Mouse (Mus musculus): ENCODE data around the gene Agpat4. TPM values are rescaled to one million over a fixed set of nuclear protein-coding genes. Genes with fewer than 3 reads are reported as not detected.
"Not testable (repeated sequence)": the region's sequence is repeated elsewhere in the genome, so short reads cannot be mapped to it uniquely, and the experiment has no call there.

Agpat4 gene
- total and polyA plus RNA-seq, 3 experiments = 13.1 to 85.2 (median 23.9) TPM

GRCm38 (mm10) chr17:12195137-12195536, 76.6 kb downstream of the Agpat4 start:
- DNase-seq = no peak

GRCm38 (mm10) chr17:12195604-12196003, 77.1 kb downstream of the Agpat4 start:
- DNase-seq = no peak

GRCm38 (mm10) chr17:12199933-12200332, 81.4 kb downstream of the Agpat4 start:
- DNase-seq = no peak

- DNase-seq = no peak
Observed at GRCm38 (mm10) chr17:12201086-12201485, 82.6 kb downstream of the Agpat4 start.

DNA sequence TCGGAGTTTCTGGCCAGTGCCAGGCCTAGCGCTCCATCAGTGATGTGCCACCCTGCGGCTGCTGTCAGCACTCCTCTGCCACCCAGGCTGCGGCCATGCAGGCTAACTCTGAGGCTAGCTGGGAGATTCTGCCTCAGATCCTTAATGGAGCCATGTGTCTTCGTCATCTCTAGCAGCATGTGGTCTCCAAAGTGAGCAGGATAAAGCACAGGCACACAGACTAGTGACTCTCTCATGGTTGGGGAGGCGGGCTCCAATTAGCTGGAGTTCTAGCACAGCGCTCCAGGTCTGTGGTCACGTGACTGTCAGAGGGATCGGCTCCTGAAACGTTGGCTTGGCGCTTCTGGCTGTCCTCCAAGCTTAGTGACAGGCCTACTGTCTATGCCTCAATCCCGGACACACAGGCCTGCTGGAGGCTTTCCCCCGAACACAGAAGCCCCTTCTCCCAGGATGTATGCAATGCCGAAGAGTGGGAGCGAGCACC, 85.0 kb downstream of the Agpat4 start:
- no peak for DNase-seq

DNA sequence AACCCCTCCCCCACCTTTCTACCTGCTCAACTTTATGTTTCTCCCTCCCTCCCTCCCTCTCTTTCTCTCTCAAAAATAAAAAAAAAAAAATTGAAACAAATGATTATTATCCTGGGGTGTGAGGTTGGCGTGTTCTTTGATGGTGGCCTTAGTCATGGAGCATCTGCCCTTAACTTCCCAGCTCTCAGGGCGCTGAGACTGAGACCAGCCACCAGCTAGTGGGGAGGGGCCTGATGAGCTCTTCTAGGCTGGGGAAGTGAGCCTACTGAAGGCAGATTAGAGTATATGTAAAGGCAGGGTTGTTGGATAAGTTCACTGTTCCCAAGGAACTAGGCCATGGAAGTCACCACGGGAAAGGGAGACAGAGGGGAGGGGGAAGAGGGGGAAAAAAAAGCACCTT, 85.7 kb downstream of the Agpat4 start:
- no peak for DNase-seq

DNA sequence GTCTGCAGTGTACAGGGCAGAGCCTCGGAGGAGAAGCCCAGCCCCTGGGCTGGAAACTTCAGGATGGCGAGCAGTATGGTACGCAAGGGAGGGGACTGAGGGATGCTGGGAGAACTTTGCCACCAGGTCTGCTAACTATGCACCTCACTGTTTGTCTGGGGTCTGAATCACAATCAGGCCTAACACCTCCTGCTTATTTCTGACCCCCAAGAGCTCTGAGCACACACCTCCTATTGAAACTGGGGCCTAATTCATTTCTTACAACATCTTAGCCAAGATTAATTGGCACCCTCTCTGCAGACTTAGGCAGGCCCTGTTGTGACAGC, 86.1 kb downstream of the Agpat4 start:
- DNase-seq = no peak

- peak; percentile 17 for DNase-seq
Observed at GRCm38 (mm10) chr17:12205015-12205693, 86.7 kb downstream of the Agpat4 start.

DNA sequence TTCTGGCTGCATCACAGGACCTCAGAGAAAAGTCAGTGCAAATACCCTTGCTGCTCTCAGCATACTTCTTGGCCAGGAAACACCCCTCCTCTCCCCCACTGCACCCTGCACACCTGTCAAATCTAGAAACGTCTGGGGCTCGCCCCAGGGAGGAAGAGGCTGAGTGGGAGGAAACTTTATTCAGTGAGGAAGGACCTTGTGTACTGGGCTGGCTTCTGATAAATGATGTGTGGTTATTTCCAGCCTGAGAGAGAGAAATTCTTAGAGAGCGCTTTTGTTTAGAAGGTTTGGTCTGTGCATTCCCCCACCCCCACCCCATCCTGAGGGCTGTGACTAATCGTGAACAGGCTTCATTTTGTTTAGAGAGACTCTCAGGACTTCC, 87.2 kb downstream of the Agpat4 start:
- DNase-seq = no peak

DNA sequence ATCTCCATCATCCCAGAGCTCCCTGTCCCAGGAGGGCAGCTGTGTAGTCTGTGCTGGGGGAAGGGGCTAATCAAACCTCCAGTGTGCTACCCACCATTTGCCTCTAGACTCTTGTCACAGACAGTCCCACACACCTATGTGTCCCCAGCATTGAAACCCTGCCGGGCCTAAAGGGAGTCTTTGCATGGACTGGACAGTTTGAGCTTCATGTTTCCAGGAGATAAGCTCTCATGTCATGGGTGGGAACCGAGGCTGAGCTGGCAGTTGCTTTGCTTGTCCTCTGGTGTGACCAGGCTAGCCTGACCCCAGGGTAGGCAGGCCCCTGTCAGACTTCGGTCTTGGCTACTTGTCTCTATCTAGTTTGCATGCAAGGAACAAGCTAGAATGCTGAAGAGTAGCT, 87.7 kb downstream of the Agpat4 start:
- no peak for DNase-seq

DNA sequence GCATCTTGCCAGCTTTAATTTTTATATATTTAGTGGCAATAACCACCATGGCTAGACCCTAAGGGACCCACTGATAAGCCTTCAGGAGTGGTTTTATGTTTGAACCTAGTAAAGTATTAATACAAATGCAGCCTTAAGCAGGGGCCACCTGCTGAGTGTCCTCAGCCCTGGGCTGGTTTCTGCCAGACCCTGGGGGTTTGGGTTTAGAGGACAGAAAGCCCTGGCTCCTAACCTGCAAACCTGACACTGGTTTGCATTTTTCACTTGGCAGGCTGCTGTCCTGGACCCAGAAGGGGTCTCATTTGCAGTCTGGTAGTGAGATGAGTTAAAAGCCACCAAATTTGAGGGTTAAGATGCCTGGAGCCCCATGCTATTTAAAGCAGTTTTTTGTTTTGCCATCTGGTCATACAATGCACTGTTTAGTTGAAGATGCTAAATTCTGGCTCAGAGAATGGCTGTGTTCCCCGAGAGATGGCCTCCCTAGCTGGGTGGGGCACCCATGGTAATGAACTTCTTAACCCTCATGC, 88.6 kb downstream of the Agpat4 start:
- no peak for DNase-seq

GRCm38 (mm10) chr17:12209481-12209880, 91.0 kb downstream of the Agpat4 start:
- DNase-seq = no peak

- peak; percentile 82 for DNase-seq
Observed at GRCm38 (mm10) chr17:12210544-12211132, 92.1 kb downstream of the Agpat4 start.

GRCm38 (mm10) chr17:12211890-12212289, 93.4 kb downstream of the Agpat4 start:
- DNase-seq = no peak

DNA sequence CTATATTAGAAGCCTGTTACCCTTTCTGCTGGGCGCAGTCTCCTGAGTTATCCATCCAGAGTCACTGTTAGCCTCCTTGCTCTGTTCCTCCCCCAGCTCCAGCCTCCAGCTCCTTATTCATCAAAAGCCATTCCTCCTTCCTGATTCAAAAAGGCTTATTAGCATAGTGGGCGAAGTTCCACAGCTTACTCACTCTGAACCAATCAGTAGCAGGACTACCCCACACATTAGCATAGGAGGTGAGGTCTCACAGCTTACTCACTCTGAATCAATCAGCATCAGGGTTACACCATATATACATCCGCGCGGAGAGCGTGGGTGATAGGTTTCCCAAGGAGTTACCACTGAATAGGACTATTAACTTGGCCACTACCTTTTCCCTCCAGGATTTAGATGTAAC, 93.8 kb downstream of the Agpat4 start:
- DNase-seq = no peak

DNA sequence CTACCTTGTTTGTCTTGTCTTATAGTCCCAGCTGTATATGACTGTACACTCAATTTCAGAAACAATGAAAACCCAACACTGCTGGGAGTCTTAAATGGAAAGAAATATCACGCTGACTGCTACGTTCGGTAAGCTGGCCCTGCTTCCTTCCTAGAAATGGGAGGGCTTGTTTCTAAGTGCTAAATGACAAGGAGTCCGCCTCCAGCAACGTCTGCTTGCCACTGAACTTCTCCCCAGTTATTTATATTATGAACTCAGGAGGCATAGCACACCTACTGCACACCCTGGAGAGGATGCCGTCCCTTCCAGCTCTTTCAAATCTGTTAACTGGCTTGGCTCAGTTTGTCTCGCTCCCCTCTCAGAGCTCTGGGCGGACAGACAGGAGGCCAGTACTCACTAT, 94.9 kb downstream of the Agpat4 start:
- DNase-seq = no peak

- peak; percentile 37 for DNase-seq
Observed at GRCm38 (mm10) chr17:12216224-12216623, 97.7 kb downstream of the Agpat4 start.

GRCm38 (mm10) chr17:12221926-12222325, 103.4 kb downstream of the Agpat4 start:
- peak; percentile 80 for DNase-seq

DNA sequence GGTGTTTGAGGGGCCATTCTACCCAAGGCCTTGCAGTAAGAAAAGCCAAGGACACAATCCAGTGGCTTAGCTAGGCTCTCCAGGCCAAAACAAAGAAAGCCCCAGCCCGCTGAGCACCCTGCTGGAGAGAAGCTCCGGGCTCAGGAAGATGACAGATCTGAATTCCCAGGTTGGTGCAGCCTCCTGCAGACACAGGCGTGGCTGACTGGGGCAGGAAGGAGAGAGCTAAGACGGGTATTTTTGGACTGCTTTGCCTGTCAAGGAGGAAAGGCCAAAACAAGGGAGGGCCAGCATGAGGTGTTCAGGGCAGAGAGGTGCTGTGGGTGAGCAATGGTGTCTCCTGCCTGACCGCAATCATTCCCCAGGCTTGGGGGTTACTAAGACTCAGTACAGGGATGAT, 105.2 kb downstream of the Agpat4 start:
- DNase-seq = peak; percentile 15

GRCm38 (mm10) chr17:12224145-12224544, 105.6 kb downstream of the Agpat4 start:
- no peak for DNase-seq

DNA sequence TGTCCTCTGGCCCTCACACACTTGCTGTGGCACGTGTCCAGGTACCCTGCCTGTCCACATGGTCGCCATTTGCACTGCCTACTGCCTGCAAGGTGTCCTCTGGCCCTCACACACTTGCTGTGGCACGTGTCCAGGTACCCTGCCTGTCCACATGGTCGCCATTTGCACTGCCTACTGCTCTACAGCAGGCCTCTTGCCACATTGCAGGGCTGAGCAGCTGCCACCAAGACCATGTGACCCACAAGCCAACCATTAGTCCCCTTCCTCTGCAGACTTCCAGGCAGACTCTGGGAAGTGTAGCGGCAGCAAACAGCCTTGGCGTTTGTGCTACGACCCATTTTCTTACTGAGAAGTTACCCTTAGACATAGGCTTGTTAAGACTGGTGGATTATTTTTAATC, 106.0 kb downstream of the Agpat4 start:
- DNase-seq = not testable (repeated sequence)

- DNase-seq = no peak
Observed at GRCm38 (mm10) chr17:12225227-12225626, 106.7 kb downstream of the Agpat4 start.

GRCm38 (mm10) chr17:12226551-12226950, 108.0 kb downstream of the Agpat4 start:
- DNase-seq = no peak

- DNase-seq = no peak
Observed at GRCm38 (mm10) chr17:12228001-12228400, 109.5 kb downstream of the Agpat4 start.
